Mouse (Mus musculus): ENCODE results near the gene Gatb. TPM values are rescaled to one million over a fixed set of nuclear protein-coding genes. Genes with fewer than 3 reads are reported as not detected.
"Not testable (repeated sequence)": the region's sequence is repeated elsewhere in the genome, so short reads cannot be mapped to it uniquely, and the experiment has no call there.

Gatb gene
- polyA plus RNA-seq, 1 experiment, result 14.9 TPM

DNA sequence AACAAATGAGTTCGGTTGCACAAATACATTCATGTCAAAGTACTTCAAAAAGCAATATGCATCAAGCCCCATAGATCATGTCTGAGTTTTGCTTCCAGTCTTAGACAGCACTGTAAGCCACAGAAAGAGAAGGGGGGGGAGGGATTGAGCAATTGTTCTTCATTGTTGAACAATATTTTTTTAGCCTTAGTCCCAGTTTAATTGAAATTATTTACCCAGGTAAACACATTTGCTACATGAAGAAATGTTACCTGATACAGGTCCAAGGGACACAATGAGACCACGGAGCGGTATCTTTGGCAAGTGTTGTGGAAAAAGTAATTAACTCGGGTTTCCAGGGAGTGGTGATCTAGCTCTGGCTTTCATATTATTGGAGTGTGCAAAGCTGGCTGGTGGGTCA lies 23.6 kb upstream of the Gatb start:
- WGBS, result 74% methylated on average over 4 of the region's 4 CpGs
- TF ChIP-seq POLR2A (IDR thresholded peaks at IDR 0.05; ENCODE audit: borderline replicate concordance, insufficient read depth, low read length) (no peak), CTCF (IDR thresholded peaks at IDR 0.05; ENCODE audit: borderline replicate concordance, insufficient read depth, low read depth, low read length) (no peak)
- Histone ChIP-seq H3K4me1 (ENCODE audit: control insufficient read depth, insufficient read depth, low read length) (no peaks in the 10 kb centered on the region), H3K4me3 (replicated peaks; ENCODE audit: insufficient read depth, low read depth, low read length) (no peak overlapping the region), H3K27ac (ENCODE audit: insufficient read depth, low read length) (no peak overlapping the region), H3K27me3 (ENCODE audit: control insufficient read depth, insufficient read depth, low read length) (no peaks in the 10 kb centered on the region)
- no peak for DNase-seq

DNA sequence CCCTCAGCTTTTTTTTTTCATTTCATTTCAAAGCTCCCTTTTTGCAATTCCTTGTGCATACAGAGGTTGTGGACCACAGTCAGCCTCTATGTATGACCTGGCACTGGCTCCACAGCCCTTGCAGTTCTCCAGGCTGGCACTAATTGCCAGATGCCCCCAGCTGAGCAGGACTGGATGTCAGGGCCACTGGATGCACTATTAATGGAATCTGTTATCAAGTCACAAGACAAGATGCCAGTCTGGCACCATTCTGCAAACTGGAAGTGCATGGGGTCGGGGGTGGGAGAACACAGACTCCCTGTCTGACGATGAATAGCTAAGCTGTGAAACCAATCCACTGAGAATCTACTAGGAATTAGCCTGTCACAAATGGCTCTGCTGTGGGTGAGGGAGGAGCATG lies 22.6 kb upstream of the Gatb start:
- no peak for DNase-seq
- TF ChIP-seq CTCF (IDR thresholded peaks at IDR 0.05; ENCODE audit: borderline replicate concordance, insufficient read depth, low read depth, low read length) (no peak), POLR2A (IDR thresholded peaks at IDR 0.05; ENCODE audit: borderline replicate concordance, insufficient read depth, low read length) (no peak)
- Histone ChIP-seq H3K27ac (ENCODE audit: insufficient read depth, low read length) (no peak overlapping the region), H3K4me3 (replicated peaks; ENCODE audit: insufficient read depth, low read depth, low read length) (no peak overlapping the region), H3K27me3 (ENCODE audit: control insufficient read depth, insufficient read depth, low read length) (no peaks in the 10 kb centered on the region), H3K4me1 (ENCODE audit: control insufficient read depth, insufficient read depth, low read length) (no peaks in the 10 kb centered on the region)
- WGBS, result 28% methylated on average over 2 of the region's 2 CpGs

DNA sequence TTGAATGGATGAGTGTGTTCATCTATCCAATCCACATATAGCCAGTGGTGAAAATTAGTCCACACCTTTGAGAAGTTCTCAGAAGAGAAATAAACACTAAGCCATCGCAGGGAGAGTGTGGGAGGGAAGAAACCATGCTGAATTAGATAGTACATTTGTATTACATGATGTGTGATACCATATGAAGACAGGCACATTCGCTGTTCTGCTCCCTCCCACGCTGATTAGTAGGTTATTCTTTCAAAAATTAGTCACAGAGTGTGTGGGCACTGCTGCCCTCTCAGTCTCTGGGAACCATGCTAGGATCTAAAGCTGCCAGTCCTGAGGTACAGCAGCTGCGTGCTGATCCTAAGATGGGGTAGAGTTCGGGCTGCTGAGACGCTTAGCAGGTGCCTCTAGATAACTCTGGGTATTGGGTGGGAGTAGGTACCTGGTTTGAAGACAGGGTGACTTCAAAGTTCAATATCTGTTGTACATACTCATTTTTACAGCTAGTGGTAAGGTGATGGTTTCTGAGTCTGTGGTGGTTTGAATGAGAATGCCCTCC lies 20.1 kb upstream of the Gatb start:
- 85% methylated on average over 6 of the region's 6 CpGs for whole genome bisulfite sequencing
- no peak for DNase-seq

DNA sequence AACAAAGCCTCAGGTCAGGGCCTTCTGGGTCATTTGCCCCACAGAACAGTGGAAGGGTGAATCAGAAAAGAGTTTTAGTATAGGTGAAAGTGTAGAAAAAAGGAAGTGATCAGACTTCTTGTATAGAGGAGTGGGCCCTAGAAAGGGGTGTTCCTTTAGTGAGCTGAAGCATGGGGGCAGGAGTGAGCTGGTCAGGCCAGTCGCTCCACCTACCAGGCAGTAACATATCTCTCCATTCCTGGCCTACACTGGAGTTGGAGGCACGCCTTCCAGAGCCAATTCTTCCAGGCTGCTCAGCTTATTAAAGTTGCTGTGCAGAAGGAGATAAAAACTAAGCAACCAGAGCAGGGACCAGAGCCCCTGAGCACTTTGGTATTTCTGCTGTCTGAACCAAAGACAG lies 9.3 kb upstream of the Gatb start:
- no peaks in the 10 kb centered on the region for H3K27me3 ChIP-seq (ENCODE audit: control insufficient read depth, insufficient read depth, low read length)
- H3K27ac ChIP-seq (ENCODE audit: insufficient read depth, low read length), result no peak overlapping the region
- no peak for DNase-seq
- H3K4me1 ChIP-seq (ENCODE audit: control insufficient read depth, insufficient read depth, low read length), result no peaks in the 10 kb centered on the region
- H3K4me3 ChIP-seq (replicated peaks; ENCODE audit: insufficient read depth, low read depth, low read length), result no peak overlapping the region
- 87% methylated on average over 2 of the region's 2 CpGs for WGBS
- no peak for TF ChIP-seq CTCF (IDR thresholded peaks at IDR 0.05; ENCODE audit: borderline replicate concordance, insufficient read depth, low read depth, low read length)
- TF ChIP-seq POLR2A (IDR thresholded peaks at IDR 0.05; ENCODE audit: borderline replicate concordance, insufficient read depth, low read length), result no peak

More for the DNA sequence above, 20.1 kb upstream of the Gatb start:
- no peak for TF ChIP-seq POLR2A (IDR thresholded peaks at IDR 0.05; ENCODE audit: borderline replicate concordance, insufficient read depth, low read length)
- TF ChIP-seq CTCF (IDR thresholded peaks at IDR 0.05; ENCODE audit: borderline replicate concordance, insufficient read depth, low read depth, low read length), result no peak
- no peaks in the 10 kb centered on the region for H3K4me1 ChIP-seq (ENCODE audit: control insufficient read depth, insufficient read depth, low read length)
- H3K4me3 ChIP-seq (replicated peaks; ENCODE audit: insufficient read depth, low read depth, low read length), result no peak overlapping the region
- no peaks in the 10 kb centered on the region for H3K27me3 ChIP-seq (ENCODE audit: control insufficient read depth, insufficient read depth, low read length)
- no peak overlapping the region for H3K27ac ChIP-seq (ENCODE audit: insufficient read depth, low read length)

DNA sequence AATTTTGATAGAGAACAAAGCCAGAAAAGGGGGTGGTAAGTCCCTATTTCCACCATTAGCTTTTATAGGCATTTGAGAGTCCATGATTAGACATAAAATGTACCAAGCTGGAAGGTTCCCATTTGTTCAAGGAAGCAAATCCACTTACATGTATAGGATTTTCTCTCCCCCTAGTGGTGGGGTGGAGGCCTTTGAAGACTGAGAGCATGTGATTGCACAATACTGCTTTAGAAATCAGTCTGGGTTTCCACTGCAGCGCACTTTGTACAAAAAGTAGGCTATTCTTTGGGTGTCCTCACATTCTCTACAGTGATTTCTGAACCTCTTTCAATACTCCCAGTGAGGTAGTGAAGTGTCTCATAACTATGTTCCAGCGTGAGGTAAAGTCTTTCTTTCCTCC lies 2.6 kb upstream of the Gatb start:
- Histone ChIP-seq H3K4me1 (ENCODE audit: control insufficient read depth, insufficient read depth, low read length) (no peaks in the 10 kb centered on the region), H3K27me3 (ENCODE audit: control insufficient read depth, insufficient read depth, low read length) (no peaks in the 10 kb centered on the region), H3K4me3 (replicated peaks; ENCODE audit: insufficient read depth, low read depth, low read length) (no peak overlapping the region), H3K27ac (ENCODE audit: insufficient read depth, low read length) (no peak overlapping the region)
- TF ChIP-seq POLR2A (IDR thresholded peaks at IDR 0.05; ENCODE audit: borderline replicate concordance, insufficient read depth, low read length), result no peak
- TF ChIP-seq CTCF (IDR thresholded peaks at IDR 0.05; ENCODE audit: borderline replicate concordance, insufficient read depth, low read depth, low read length), result peak; percentile 48; the same call in 1 of the 2 replicates
- peak; percentile 53 to 74 for DNase-seq
- 58% methylated on average over 2 of the region's 2 CpGs for WGBS

DNA sequence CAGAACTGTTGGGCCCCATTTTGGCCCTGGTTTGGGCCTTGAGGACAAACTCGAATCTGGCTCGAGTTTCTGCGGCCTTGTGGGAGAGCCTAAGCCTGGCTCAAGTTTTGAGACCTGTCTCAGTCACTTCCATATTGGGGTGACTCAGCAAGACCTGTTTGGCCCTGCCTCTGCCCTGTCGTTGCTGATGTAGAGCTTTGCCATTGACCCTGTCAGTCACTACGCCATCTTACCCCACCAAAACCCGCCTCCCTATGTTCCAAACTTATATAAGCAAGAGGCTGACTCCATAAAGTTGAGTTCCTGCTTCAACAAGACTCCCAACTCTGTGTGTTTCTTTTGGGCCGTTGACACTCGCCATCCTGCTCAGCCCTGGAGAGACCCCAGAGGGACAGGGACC lies 1.4 kb upstream of the Gatb start:
- DNase-seq, result peak in 1 of 2 experiments; percentile 17
- not testable (repeated sequence) for H3K4me3 ChIP-seq (replicated peaks; ENCODE audit: insufficient read depth, low read depth, low read length); H3K4me1 ChIP-seq (ENCODE audit: control insufficient read depth, insufficient read depth, low read length); H3K27me3 ChIP-seq (ENCODE audit: control insufficient read depth, insufficient read depth, low read length); H3K27ac ChIP-seq (ENCODE audit: insufficient read depth, low read length)
- 96% methylated on average over 8 of the region's 8 CpGs for WGBS

DNA sequence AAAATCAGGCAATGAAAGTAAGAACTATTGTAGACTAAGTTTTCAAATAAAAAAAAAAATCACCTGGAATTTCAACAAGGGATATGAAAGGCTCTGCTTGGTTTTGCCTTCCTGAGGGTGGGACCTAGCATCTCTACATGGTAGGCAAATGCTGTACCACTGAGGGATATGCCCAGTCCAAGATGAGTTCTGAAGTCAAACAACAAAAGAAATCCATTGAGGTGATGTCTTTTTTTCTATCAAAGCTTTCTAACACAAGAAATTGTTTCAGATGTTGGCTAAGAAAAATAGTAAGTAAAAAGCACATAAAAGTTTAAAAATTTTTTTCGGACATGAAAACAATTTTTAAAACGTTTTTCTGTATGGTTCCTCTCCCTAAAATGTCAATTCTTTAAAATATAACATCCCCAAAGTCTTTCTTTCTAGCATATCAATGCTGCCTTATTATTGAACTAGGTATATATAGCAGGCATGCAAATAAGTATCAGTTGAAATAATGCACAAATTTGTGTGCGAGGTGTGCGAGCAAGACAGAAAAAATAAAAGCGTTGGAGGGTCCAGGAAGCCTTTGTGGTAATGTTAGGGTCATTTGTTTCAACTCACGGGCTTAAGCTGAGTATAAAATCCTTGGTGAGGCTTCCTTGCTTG lies 579 bp upstream of the Gatb start:
- 19% methylated on average over 6 of the region's 6 CpGs for WGBS
- Histone ChIP-seq H3K4me1 (ENCODE audit: control insufficient read depth, insufficient read depth, low read length) (no peaks in the 10 kb centered on the region), H3K27ac (ENCODE audit: insufficient read depth, low read length) (no peak overlapping the region), H3K27me3 (ENCODE audit: control insufficient read depth, insufficient read depth, low read length) (no peaks in the 10 kb centered on the region), H3K4me3 (replicated peaks; ENCODE audit: insufficient read depth, low read depth, low read length) (peak overlapping the region; percentile 33)
- TF ChIP-seq POLR2A (IDR thresholded peaks at IDR 0.05; ENCODE audit: borderline replicate concordance, insufficient read depth, low read length) (no peak), CTCF (IDR thresholded peaks at IDR 0.05; ENCODE audit: borderline replicate concordance, insufficient read depth, low read depth, low read length) (no peak)
- DNase-seq, result no peak

DNA sequence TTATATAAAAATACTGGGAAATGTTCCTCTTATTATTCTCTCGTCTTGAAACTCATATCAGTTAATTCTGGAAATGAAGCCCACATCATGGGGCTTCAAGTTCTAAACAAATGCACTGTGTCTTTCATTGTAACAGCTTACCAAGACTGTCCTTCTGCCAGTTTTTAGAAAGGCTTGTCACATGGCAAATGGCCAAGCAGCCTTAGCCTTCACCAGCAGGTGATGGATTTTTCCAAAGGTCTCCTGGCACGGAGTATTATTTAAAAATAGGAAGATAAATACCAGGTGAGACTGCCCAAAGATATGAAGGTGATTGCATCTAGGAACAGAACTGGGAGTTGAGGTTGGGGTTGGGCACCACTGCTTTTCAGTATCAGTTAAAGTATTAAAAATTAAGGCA lies 8.8 kb downstream of the Gatb start:
- DNase-seq, result peak; percentile 54 to 81
- H3K4me1 ChIP-seq (ENCODE audit: control insufficient read depth, insufficient read depth, low read length), result peaks cover 10% of the 10 kb centered on the region
- H3K27ac ChIP-seq (ENCODE audit: insufficient read depth, low read length), result peak overlapping the region; percentile 35; the same call in 1 of the 2 replicates
- H3K4me3 ChIP-seq (replicated peaks; ENCODE audit: insufficient read depth, low read depth, low read length), result no peak overlapping the region
- no peaks in the 10 kb centered on the region for H3K27me3 ChIP-seq (ENCODE audit: control insufficient read depth, insufficient read depth, low read length)
- WGBS, result 15% methylated on average over 2 of the region's 2 CpGs
- TF ChIP-seq POLR2A (IDR thresholded peaks at IDR 0.05; ENCODE audit: borderline replicate concordance, insufficient read depth, low read length) (no peak), CTCF (IDR thresholded peaks at IDR 0.05; ENCODE audit: borderline replicate concordance, insufficient read depth, low read depth, low read length) (no peak)

Measured in cerebellum, adult 2 months (tissue).